Mouse (Mus musculus) embryonic facial prominence, embryonic 12.5 days (tissue): Measurements from ENCODE around the gene Ankrd52. TPM values are rescaled to one million over a fixed set of nuclear protein-coding genes. Genes with fewer than 3 reads are reported as not detected.

ENCODE experiments used
- ATAC-seq: fragments of 200-750 bp; cut with Nextera tagmentation; 2 replicates; pipeline ENCODE4 v1.8.0; 2017; ENCODE audit not compliant: insufficient number of reproducible peaks, insufficient read depth, low FRiP score, low TSS enrichment
- H3K27ac ChIP-seq: fragments of 300-500 bp; sonication (generic); 2 replicates; pipeline ENCODE4 v1.5.1; 2016; ENCODE audit warnings: mild to moderate bottlenecking
- H3K27me3 ChIP-seq: fragments of 300-500 bp; sonication (generic); 2 replicates; pipeline ENCODE4 v1.6.1; 2016; ENCODE audit warnings: mild to moderate bottlenecking, moderate library complexity
- H3K36me3 ChIP-seq: fragments of 300-500 bp; sonication (generic); 2 replicates; pipeline ENCODE4 v1.6.1; 2016; ENCODE audit warnings: mild to moderate bottlenecking
- H3K4me1 ChIP-seq: fragments of 300-500 bp; sonication (generic); 2 replicates; pipeline ENCODE4 v1.6.1; 2016
- H3K4me2 ChIP-seq: fragments of 300-500 bp; sonication (generic); replicated peaks from 2 replicates; pipeline ENCODE4 v1.6.1; 2016; ENCODE audit warnings: mild to moderate bottlenecking, moderate library complexity
- H3K4me3 ChIP-seq: fragments of 300-500 bp; sonication (generic); 2 replicates; pipeline ENCODE4 v1.5.1; 2016; ENCODE audit warnings: mild to moderate bottlenecking
- H3K9ac ChIP-seq: fragments of 300-500 bp; sonication (generic); 2 replicates; pipeline ENCODE4 v1.6.1; 2016; ENCODE audit warnings: mild to moderate bottlenecking, moderate library complexity
- H3K9me3 ChIP-seq: fragments of 300-500 bp; sonication (generic); 2 replicates; pipeline ENCODE4 v1.6.1; 2016; ENCODE audit warnings: mild to moderate bottlenecking, moderate library complexity
- WGBS: fragments of 180-500 bp; shearing (Covaris S2); methylation state at CpG from one replicate; pipeline ENCODE4 v1.1.7; 2016; 5-methylcytosine and 5-hydroxymethylcytosine counted together
- polyA plus RNA-seq: library from polyadenylated mRNA; unstranded; fragments of >200 nt; fragmentation: Nextera tagmentation; extraction: Ambion mirVana; gene quantifications from 2 replicates; pipeline ENCODE4 v1.2.1, GENCODE M21; 2016

The Ankrd52 gene
- polyA plus RNA-seq, 1 experiment from 2014 or later = 14.8 TPM

DNA sequence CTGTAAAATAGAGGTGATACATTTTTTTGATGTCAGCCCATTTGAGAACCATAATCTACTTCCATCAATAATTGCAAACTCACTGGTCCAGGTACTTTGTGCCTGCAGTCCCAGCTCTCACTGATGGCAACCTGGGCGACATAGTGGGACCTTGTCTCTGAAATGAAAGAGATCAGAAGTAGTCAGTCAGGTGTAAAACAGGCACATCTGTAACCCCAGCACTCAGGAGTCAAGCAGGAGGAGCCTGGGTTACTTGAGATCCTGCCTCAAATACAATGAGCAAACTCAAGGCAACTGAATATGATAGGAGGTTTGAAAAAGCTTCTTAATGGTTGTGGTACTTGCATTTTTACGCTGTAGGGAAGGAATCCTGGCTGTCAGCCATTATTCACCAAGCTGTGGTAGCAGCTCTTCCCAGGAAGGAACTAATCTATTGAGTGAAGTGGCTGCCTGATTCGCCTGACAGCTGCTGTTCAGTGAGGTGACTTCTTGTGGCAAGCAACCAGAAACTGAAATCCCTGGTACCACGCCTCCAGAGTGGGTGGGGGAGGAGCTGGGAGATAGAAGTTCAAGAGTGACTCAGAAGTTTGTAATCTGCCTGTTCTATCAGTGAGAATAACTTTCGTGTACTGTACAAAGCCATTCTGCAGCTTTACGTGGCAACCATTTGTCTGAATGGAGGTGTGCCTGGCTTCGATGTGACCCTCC, 32.2 kb upstream of the Ankrd52 start:
- H3K36me3 ChIP-seq = 0 out of 2 replicates have a peak, but pooled peaks cover 8% of the 10 kb centered on the region
- WGBS = 62% methylated on average over 7 of the region's 7 CpGs

DNA sequence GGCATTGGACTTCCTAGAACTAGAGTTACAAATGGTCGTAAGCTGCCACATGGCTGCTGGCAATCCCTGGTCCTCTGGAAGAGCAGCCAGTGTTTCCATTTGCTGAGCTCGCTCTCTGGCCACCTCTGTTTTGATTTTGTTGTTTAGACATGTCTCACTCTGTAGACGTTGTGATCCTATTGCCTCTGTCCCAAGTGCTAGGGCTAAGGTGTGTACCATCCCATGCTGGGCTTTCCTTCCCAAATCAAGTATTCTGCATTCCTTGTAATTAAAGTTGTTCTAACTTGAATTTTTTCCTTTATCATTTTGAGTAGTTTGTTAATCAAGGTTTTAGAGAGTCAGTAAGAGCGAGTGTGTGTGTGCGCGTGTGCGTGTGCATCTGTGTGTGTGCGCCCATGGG, 29.4 kb upstream of the Ankrd52 start:
- H3K36me3 ChIP-seq = peaks cover 30% of the 10 kb centered on the region

More for the DNA sequence above, 32.2 kb upstream of the Ankrd52 start:
- Histone ChIP-seq H3K9me3 (no peaks in the 10 kb centered on the region), H3K27me3 (no peaks in the 10 kb centered on the region), H3K27ac (0 out of 2 replicates have a peak overlapping the region, but pooled peaks have one; percentile 42), H3K9ac (no peak overlapping the region), H3K4me2 (no peak overlapping the region), H3K4me1 (peaks cover 9% of the 10 kb centered on the region; the same call in 1 of the 2 replicates), H3K4me3 (no peak overlapping the region)
- ATAC-seq = 0 out of 2 replicates have a peak, but pooled peaks have one; percentile 28

GRCm38 (mm10) chr10:128358796-128359195, 18.1 kb upstream of the Ankrd52 start:
- 55% methylated on average over 2 of the region's 2 CpGs for WGBS

More for the DNA sequence above, 29.4 kb upstream of the Ankrd52 start:
- Histone ChIP-seq H3K4me3 (no peak overlapping the region), H3K9me3 (no peaks in the 10 kb centered on the region), H3K4me1 (peaks cover 6% of the 10 kb centered on the region; the same call in 1 of the 2 replicates), H3K4me2 (no peak overlapping the region), H3K9ac (no peak overlapping the region), H3K27me3 (no peaks in the 10 kb centered on the region), H3K27ac (no peak overlapping the region)
- WGBS = 91% methylated on average over 8 of the region's 8 CpGs
- no peak for ATAC-seq

DNA sequence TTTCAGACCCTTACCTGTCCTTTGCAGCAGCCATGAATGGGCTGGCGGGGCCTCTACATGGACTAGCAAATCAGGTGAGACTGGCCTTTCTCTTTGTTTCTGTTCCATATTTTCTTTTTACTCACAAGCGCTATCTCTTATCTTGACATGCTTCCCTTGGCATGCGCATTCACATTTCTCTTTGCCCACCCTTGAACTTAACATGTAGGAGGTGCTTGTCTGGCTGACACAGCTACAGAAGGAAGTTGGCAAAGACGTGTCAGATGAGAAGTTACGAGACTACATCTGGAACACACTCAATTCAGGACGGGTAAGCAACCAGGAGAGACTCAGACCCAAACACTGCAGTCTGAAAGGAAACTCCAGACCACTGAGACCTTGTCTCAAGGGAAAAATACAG, 17.7 kb upstream of the Ankrd52 start:
- 93% methylated on average over 6 of the region's 6 CpGs for WGBS
- Histone ChIP-seq H3K4me2 (no peak overlapping the region), H3K9ac (no peak overlapping the region), H3K4me1 (no peaks in the 10 kb centered on the region), H3K27ac (no peak overlapping the region), H3K4me3 (no peak overlapping the region), H3K36me3 (peaks cover 79% of the 10 kb centered on the region), H3K27me3 (no peaks in the 10 kb centered on the region), H3K9me3 (no peaks in the 10 kb centered on the region)
- no peak for ATAC-seq

More at GRCm38 (mm10) chr10:128358796-128359195, 18.1 kb upstream of the Ankrd52 start:
- H3K27ac ChIP-seq = no peak overlapping the region
- peaks cover 82% of the 10 kb centered on the region for H3K36me3 ChIP-seq
- H3K27me3 ChIP-seq = no peaks in the 10 kb centered on the region
- no peaks in the 10 kb centered on the region for H3K4me1 ChIP-seq
- no peaks in the 10 kb centered on the region for H3K9me3 ChIP-seq
- no peak overlapping the region for H3K4me2 ChIP-seq
- no peak for ATAC-seq
- no peak overlapping the region for H3K9ac ChIP-seq
- H3K4me3 ChIP-seq = no peak overlapping the region

DNA sequence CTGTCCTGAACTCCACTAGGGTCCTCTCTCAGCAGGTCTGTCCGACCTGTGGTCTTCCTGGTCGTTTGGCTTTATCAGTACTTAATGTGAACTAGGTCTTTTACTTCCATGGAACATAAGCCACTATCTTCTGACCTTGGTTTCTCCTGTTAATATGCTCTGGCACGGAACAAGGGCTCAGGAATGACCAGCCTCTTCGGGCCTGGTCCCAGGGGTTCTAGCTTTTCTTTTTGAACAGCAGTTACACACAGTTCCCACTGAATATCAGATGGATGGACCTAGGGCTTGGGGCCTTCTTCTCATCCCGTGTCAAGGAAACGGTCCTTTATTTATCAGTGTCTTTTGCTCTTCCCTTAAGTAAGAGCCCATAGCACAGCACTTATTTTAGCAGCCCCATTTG, 15.1 kb upstream of the Ankrd52 start:
- Histone ChIP-seq H3K27me3 (no peaks in the 10 kb centered on the region), H3K4me2 (no peak overlapping the region), H3K9ac (no peak overlapping the region), H3K27ac (no peak overlapping the region), H3K4me1 (no peaks in the 10 kb centered on the region), H3K9me3 (no peaks in the 10 kb centered on the region), H3K4me3 (no peak overlapping the region), H3K36me3 (peaks cover 77% of the 10 kb centered on the region)
- WGBS = 95% methylated on average over 6 of the region's 6 CpGs
- ATAC-seq = no peak

DNA sequence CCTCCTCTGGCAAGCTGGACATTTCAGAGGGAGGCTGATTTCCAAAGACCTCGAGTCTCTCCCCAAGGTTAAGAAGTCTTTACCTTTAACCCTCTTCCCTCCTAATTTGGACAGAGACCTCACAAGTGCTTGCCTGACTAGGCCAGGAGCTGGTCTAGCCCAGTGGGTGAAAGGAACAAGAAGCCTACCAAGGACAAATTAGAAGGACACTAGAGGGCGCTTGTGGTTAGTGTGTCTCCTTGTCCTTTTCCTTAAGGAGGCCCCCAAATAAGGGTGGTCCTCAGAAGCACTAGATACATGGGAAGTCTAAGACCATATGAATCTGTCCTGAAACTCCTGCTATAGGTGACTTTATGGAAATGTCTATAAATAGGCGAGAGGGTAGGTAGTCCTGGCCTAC, 14.3 kb upstream of the Ankrd52 start:
- 48% methylated on average over 3 of the region's 3 CpGs for WGBS
- Histone ChIP-seq H3K27me3 (no peaks in the 10 kb centered on the region), H3K4me2 (no peak overlapping the region), H3K36me3 (peaks cover 71% of the 10 kb centered on the region), H3K27ac (no peak overlapping the region), H3K9ac (no peak overlapping the region), H3K4me3 (no peak overlapping the region), H3K4me1 (peaks cover 2% of the 10 kb centered on the region), H3K9me3 (no peaks in the 10 kb centered on the region)
- no peak for ATAC-seq

DNA sequence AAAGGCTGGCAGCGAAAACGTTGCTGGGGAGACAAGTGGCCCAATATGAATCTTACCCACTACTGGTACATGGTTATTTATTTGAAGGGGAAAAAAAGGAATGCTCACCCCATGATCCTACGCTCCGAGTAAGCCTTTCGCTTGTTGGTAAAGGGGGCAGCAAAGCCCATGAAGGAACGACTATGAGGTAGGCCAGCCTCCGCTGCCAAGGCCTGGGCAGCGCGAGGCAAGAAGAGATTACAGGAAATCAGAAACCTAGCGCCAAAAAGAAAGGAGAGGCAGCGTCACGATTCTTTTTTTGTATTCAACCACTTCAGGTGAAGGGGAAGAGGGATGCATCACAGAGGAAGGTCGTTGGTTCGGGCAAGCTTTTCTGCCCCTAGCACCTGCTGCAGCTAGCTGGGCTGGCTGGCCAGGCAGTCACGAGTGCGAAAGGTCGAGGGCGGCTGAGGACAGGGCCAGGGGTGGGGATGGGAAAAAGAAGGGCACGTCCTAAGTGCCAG, 9.0 kb upstream of the Ankrd52 start:
- H3K9me3 ChIP-seq = no peaks in the 10 kb centered on the region
- no peak for ATAC-seq
- WGBS = 20% methylated on average over 19 of the region's 19 CpGs
- H3K4me1 ChIP-seq = peaks cover 8% of the 10 kb centered on the region
- no peaks in the 10 kb centered on the region for H3K27me3 ChIP-seq
- H3K4me3 ChIP-seq = peak overlapping the region; percentile 73
- peak overlapping the region; percentile 75 for H3K9ac ChIP-seq
- peak overlapping the region; percentile 94 for H3K27ac ChIP-seq
- peaks cover 23% of the 10 kb centered on the region for H3K36me3 ChIP-seq
- H3K4me2 ChIP-seq = peak overlapping the region; percentile 91

GRCm38 (mm10) chr10:128368402-128369217, 8.3 kb upstream of the Ankrd52 start, which contains the start of gene Coq10a:
Coq10a (minus strand) TSS chr10:128368997.
- peaks cover 16% of the 10 kb centered on the region; the same call in 1 of the 2 replicates for H3K36me3 ChIP-seq
- no peaks in the 10 kb centered on the region for H3K9me3 ChIP-seq
- peaks cover 8% of the 10 kb centered on the region for H3K4me1 ChIP-seq
- H3K9ac ChIP-seq = peak within 1 kb of the TSS; percentile 75
- H3K4me3 ChIP-seq = peak within 1 kb of the TSS; percentile 73
- peak; percentile 91 for ATAC-seq
- H3K27me3 ChIP-seq = no peaks in the 10 kb centered on the region
- under 1% methylated on average over 87 of the region's 87 CpGs for WGBS
- H3K4me2 ChIP-seq = peak within 1 kb of the TSS; percentile 91
- H3K27ac ChIP-seq = peak within 1 kb of the TSS; percentile 94

- H3K9me3 ChIP-seq = no peaks in the 10 kb centered on the region
- no peaks in the 10 kb centered on the region for H3K27me3 ChIP-seq
- peak overlapping the region; percentile 75 for H3K9ac ChIP-seq
- H3K4me3 ChIP-seq = peak overlapping the region; percentile 73
- peaks cover 16% of the 10 kb centered on the region; the same call in 1 of the 2 replicates for H3K36me3 ChIP-seq
- WGBS = 4% methylated on average over 9 of the region's 9 CpGs
- ATAC-seq = no peak
- peaks cover 8% of the 10 kb centered on the region for H3K4me1 ChIP-seq
- H3K27ac ChIP-seq = peak overlapping the region; percentile 94
- H3K4me2 ChIP-seq = peak overlapping the region; percentile 91
Observed at GRCm38 (mm10) chr10:128369218-128369543, 7.7 kb upstream of the Ankrd52 start.

- Histone ChIP-seq H3K4me1 (peaks cover 8% of the 10 kb centered on the region), H3K27ac (peak overlapping the region; percentile 94), H3K4me2 (peak overlapping the region; percentile 91), H3K27me3 (no peaks in the 10 kb centered on the region), H3K9ac (no peak overlapping the region), H3K4me3 (peak overlapping the region; percentile 73; the same call in 1 of the 2 replicates), H3K36me3 (peaks cover 12% of the 10 kb centered on the region; the same call in 1 of the 2 replicates), H3K9me3 (no peaks in the 10 kb centered on the region)
- no peak for ATAC-seq
- 79% methylated on average over 6 of the region's 6 CpGs for WGBS
Observed at GRCm38 (mm10) chr10:128369599-128369998, 7.3 kb upstream of the Ankrd52 start.

DNA sequence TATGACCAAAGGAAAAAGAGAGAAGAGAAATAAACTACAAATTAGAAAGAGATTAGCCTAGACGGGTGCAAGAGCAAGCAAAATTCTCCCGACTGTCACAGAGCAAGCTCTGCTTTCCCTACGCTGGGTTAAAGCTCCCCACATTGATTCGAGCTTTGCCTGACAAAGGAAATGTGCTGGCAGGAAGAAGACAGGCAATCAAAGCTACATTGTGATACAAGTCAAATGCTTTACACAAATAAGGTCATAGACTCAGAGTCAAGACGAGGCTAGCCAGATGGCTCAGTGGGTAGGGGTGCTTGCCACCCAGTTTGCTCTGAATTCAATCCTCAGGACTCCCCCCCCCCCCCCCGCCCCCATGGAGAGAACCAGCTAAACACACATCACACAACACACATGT, 6.9 kb upstream of the Ankrd52 start:
- Histone ChIP-seq H3K9ac (no peak overlapping the region), H3K27ac (no peak overlapping the region), H3K4me3 (no peak overlapping the region), H3K4me2 (no peak overlapping the region), H3K4me1 (peaks cover 8% of the 10 kb centered on the region), H3K27me3 (no peaks in the 10 kb centered on the region), H3K9me3 (no peaks in the 10 kb centered on the region), H3K36me3 (peaks cover 9% of the 10 kb centered on the region; the same call in 1 of the 2 replicates)
- WGBS = 68% methylated on average over 5 of the region's 6 CpGs
- ATAC-seq = no peak
